Mouse (Mus musculus) spleen, adult 2 months (tissue): ENCODE measurements around the gene Nfkbib. TPM values are rescaled to one million over a fixed set of nuclear protein-coding genes. Genes with fewer than 3 reads are reported as not detected.

Experiments used
- DNase-seq, 2 experiments: peaks; one replicate each; pipeline versions ENCODE4 v3.0.0 to v3.0.0-alpha.2; 2012 to 2021; ENCODE audit warnings: low spot score in 2 of 2, low read depth in 1 of 2
- H3K27ac ChIP-seq: fragments of 200-500 bp; 2 replicates; pipeline ENCODE4 v1.5.1; 2012; ENCODE audit warnings: low read length, inconsistent platforms; ENCODE audit not compliant: insufficient read depth
- H3K27me3 ChIP-seq: fragments of 200-500 bp; 2 replicates; pipeline ENCODE4 v1.6.1; 2012; ENCODE audit warnings: mild to moderate bottlenecking, moderate library complexity, low read length, inconsistent platforms; ENCODE audit not compliant: control insufficient read depth, insufficient read depth
- H3K36me3 ChIP-seq: fragments of 200-500 bp; 2 replicates; pipeline ENCODE4 v1.6.1; 2012; ENCODE audit warnings: mild to moderate bottlenecking, low read length, inconsistent platforms; ENCODE audit not compliant: control insufficient read depth, insufficient read depth
- H3K4me1 ChIP-seq: fragments of 200-500 bp; 2 replicates; pipeline ENCODE4 v1.6.1; 2011; ENCODE audit warnings: inconsistent platforms; ENCODE audit not compliant: control insufficient read depth, insufficient read depth, insufficient read length
- H3K4me3 ChIP-seq: fragments of 200-500 bp; 2 replicates; pipeline ENCODE4 v1.5.1; 2011; ENCODE audit warnings: mild to moderate bottlenecking, inconsistent platforms; ENCODE audit not compliant: insufficient read depth, insufficient read length; ENCODE audit errors: extremely low read depth
- CTCF ChIP-seq: fragments of 200-500 bp; IDR thresholded peaks from 2 replicates; pipeline ENCODE4 v1.5.1; 2011; ENCODE audit warnings: mild to moderate bottlenecking, inconsistent platforms; ENCODE audit not compliant: insufficient read depth, insufficient read length, insufficient replicate concordance; ENCODE audit errors: extremely low read depth
- POLR2A ChIP-seq: fragments of 200-500 bp; IDR thresholded peaks from 2 replicates; pipeline ENCODE4 v1.6.1; 2011; ENCODE audit warnings: low read depth, low read length, inconsistent platforms
- WGBS: fragments of 180-500 bp; shearing (Covaris S2); methylation state at CpG from one replicate; pipeline ENCODE4 v1.1.7; 2018; 5-methylcytosine and 5-hydroxymethylcytosine counted together
- polyA plus RNA-seq: library from polyadenylated mRNA; depleted of rRNA; stranded (reverse); fragments of >200 nt; gene quantifications from 2 replicates; pipeline ENCODE4 v1.2.3, GENCODE M21; 2012

Nfkbib gene
- polyA plus RNA-seq, 1 experiment: 51.1 TPM

GRCm38 (mm10) chr7:28792391-28793185, 25.3 kb upstream of the Nfkbib start:
- Histone ChIP-seq H3K36me3 (no peaks in the 10 kb centered on the region), H3K4me1 (peaks cover 47% of the 10 kb centered on the region), H3K4me3 (peak overlapping the region; percentile 31; the same call in 1 of the 2 replicates), H3K27me3 (no peaks in the 10 kb centered on the region), H3K27ac (peak overlapping the region; percentile 86)
- TF ChIP-seq CTCF (no peak), POLR2A (no peak)
- WGBS: 47% methylated on average over 14 of the region's 14 CpGs
- peak in 1 of 2 experiments; percentile 35 for DNase-seq

- H3K27ac ChIP-seq: peak overlapping the region; percentile 86
- no peaks in the 10 kb centered on the region for H3K36me3 ChIP-seq
- no peak overlapping the region for H3K4me3 ChIP-seq
- TF ChIP-seq CTCF (no peak), POLR2A (no peak)
- no peaks in the 10 kb centered on the region for H3K27me3 ChIP-seq
- DNase-seq: no peak
- H3K4me1 ChIP-seq: peaks cover 50% of the 10 kb centered on the region
Observed at GRCm38 (mm10) chr7:28791706-28792105, 24.4 kb upstream of the Nfkbib start.

- H3K27me3 ChIP-seq: no peaks in the 10 kb centered on the region
- peaks cover 47% of the 10 kb centered on the region for H3K4me1 ChIP-seq
- H3K36me3 ChIP-seq: no peaks in the 10 kb centered on the region
- DNase-seq: no peak
- peak overlapping the region; percentile 88 for H3K27ac ChIP-seq
- no peak overlapping the region for H3K4me3 ChIP-seq
- 78% methylated on average over 8 of the region's 8 CpGs for WGBS
- TF ChIP-seq CTCF (no peak), POLR2A (no peak)
Observed at GRCm38 (mm10) chr7:28790066-28790806, 22.9 kb upstream of the Nfkbib start.

GRCm38 (mm10) chr7:28789235-28789634, 21.9 kb upstream of the Nfkbib start:
- H3K27me3 ChIP-seq: no peaks in the 10 kb centered on the region
- peaks cover 51% of the 10 kb centered on the region for H3K4me1 ChIP-seq
- 55% methylated on average over 3 of the region's 3 CpGs for WGBS
- peak overlapping the region; percentile 55 for H3K4me3 ChIP-seq
- H3K27ac ChIP-seq: peak overlapping the region; percentile 88
- H3K36me3 ChIP-seq: no peaks in the 10 kb centered on the region
- no peak for DNase-seq
- no peak for TF ChIP-seq CTCF
- TF ChIP-seq POLR2A: no peak

GRCm38 (mm10) chr7:28788307-28789195, 21.2 kb upstream of the Nfkbib start, which contains the start of gene Rinl:
TSS of gene Rinl (plus strand) at chr7:28788969.
- peaks cover 51% of the 10 kb centered on the region for H3K4me1 ChIP-seq
- DNase-seq: peak; percentile 72 to 92
- H3K4me3 ChIP-seq: peak within 1 kb of the TSS; percentile 55
- H3K27ac ChIP-seq: peak within 1 kb of the TSS; percentile 88
- no peaks in the 10 kb centered on the region for H3K36me3 ChIP-seq
- 10% methylated on average over 5 of the region's 5 CpGs for WGBS
- H3K27me3 ChIP-seq: no peaks in the 10 kb centered on the region
- TF ChIP-seq CTCF (no peak), POLR2A (peak; percentile 44; the same call in 1 of the 2 replicates)

- peak in 1 of 2 experiments; percentile 48 for DNase-seq
- no peak for TF ChIP-seq CTCF
- no peak for TF ChIP-seq POLR2A
- H3K27me3 ChIP-seq: no peaks in the 10 kb centered on the region
- H3K4me3 ChIP-seq: no peak overlapping the region; the same call in 1 of the 2 replicates
- no peaks in the 10 kb centered on the region for H3K36me3 ChIP-seq
- H3K4me1 ChIP-seq: peaks cover 51% of the 10 kb centered on the region
- H3K27ac ChIP-seq: peak overlapping the region; percentile 88
- WGBS: 61% methylated on average over 9 of the region's 9 CpGs
Observed at GRCm38 (mm10) chr7:28787884-28788283, 20.6 kb upstream of the Nfkbib start.
